Mouse (Mus musculus): ENCODE results near the gene Fam222a. TPM values are rescaled to one million over a fixed set of nuclear protein-coding genes. Genes with fewer than 3 reads are reported as not detected.

Gene Fam222a
- 22.5 and 23.4 TPM in 2 replicates for polyA plus RNA-seq (2012; rRNA removed)

GRCm38 (mm10) chr5:114567565-114568197 is at the start of gene Fam222a:
Gene Fam222a (plus strand): TSS chr5:114568016.
- peak within 1 kb of the TSS; percentile 93 for H3K4me3 ChIP-seq (ENCODE audit: control insufficient read depth, low read depth, low read length)
- no peak; the same call in 1 of the 2 replicates for TF ChIP-seq POLR2A (IDR thresholded peaks at IDR 0.05; ENCODE audit: control insufficient read depth, low read depth, low read length)
- TF ChIP-seq CTCF (IDR thresholded peaks at IDR 0.05; ENCODE audit: control insufficient read depth, insufficient read depth, insufficient replicate concordance, low read depth, low read length): peak; percentile 23; the same call in 1 of the 2 replicates
- H3K36me3 ChIP-seq (ENCODE audit: control insufficient read depth, insufficient read depth, low read length): no peaks in the 10 kb centered on the region
- peak within 1 kb of the TSS; percentile 63 for H3K27ac ChIP-seq (ENCODE audit: control insufficient read depth, insufficient read depth, low read depth, low read length)
- no peaks in the 10 kb centered on the region; the same call in 1 of the 2 replicates for H3K27me3 ChIP-seq (ENCODE audit: control insufficient read depth, insufficient read depth, low read length)
- H3K4me1 ChIP-seq (ENCODE audit: control insufficient read depth, insufficient read depth, low read length): peaks cover 26% of the 10 kb centered on the region

GRCm38 (mm10) chr5:114528355-114528754 is 39.5 kb upstream of the Fam222a start:
- no peaks in the 10 kb centered on the region for H3K27me3 ChIP-seq (ENCODE audit: control insufficient read depth, insufficient read depth, low read length)
- no peak overlapping the region for H3K27ac ChIP-seq (ENCODE audit: control insufficient read depth, insufficient read depth, low read depth, low read length)
- no peak overlapping the region for H3K4me3 ChIP-seq (ENCODE audit: control insufficient read depth, low read depth, low read length)
- TF ChIP-seq POLR2A (IDR thresholded peaks at IDR 0.05; ENCODE audit: control insufficient read depth, low read depth, low read length): no peak
- no peak for TF ChIP-seq CTCF (IDR thresholded peaks at IDR 0.05; ENCODE audit: control insufficient read depth, insufficient read depth, insufficient replicate concordance, low read depth, low read length)
- peaks cover 2% of the 10 kb centered on the region; the same call in 1 of the 2 replicates for H3K4me1 ChIP-seq (ENCODE audit: control insufficient read depth, insufficient read depth, low read length)
- no peaks in the 10 kb centered on the region for H3K36me3 ChIP-seq (ENCODE audit: control insufficient read depth, insufficient read depth, low read length)

- Histone ChIP-seq H3K27ac (ENCODE audit: control insufficient read depth, insufficient read depth, low read depth, low read length) (no peak overlapping the region), H3K4me1 (ENCODE audit: control insufficient read depth, insufficient read depth, low read length) (peaks cover 2% of the 10 kb centered on the region; the same call in 1 of the 2 replicates), H3K36me3 (ENCODE audit: control insufficient read depth, insufficient read depth, low read length) (no peaks in the 10 kb centered on the region), H3K4me3 (ENCODE audit: control insufficient read depth, low read depth, low read length) (no peak overlapping the region), H3K27me3 (ENCODE audit: control insufficient read depth, insufficient read depth, low read length) (no peaks in the 10 kb centered on the region)
- TF ChIP-seq CTCF (IDR thresholded peaks at IDR 0.05; ENCODE audit: control insufficient read depth, insufficient read depth, insufficient replicate concordance, low read depth, low read length): no peak
- no peak for TF ChIP-seq POLR2A (IDR thresholded peaks at IDR 0.05; ENCODE audit: control insufficient read depth, low read depth, low read length)
These were observed 37.5 kb upstream of the Fam222a start for GRCm38 (mm10) chr5:114530337-114530736.

GRCm38 (mm10) chr5:114532055-114532454 is 35.8 kb upstream of the Fam222a start:
- no peak overlapping the region for H3K4me3 ChIP-seq (ENCODE audit: control insufficient read depth, low read depth, low read length)
- no peak overlapping the region for H3K27ac ChIP-seq (ENCODE audit: control insufficient read depth, insufficient read depth, low read depth, low read length)
- H3K4me1 ChIP-seq (ENCODE audit: control insufficient read depth, insufficient read depth, low read length): no peaks in the 10 kb centered on the region
- no peak for TF ChIP-seq POLR2A (IDR thresholded peaks at IDR 0.05; ENCODE audit: control insufficient read depth, low read depth, low read length)
- TF ChIP-seq CTCF (IDR thresholded peaks at IDR 0.05; ENCODE audit: control insufficient read depth, insufficient read depth, insufficient replicate concordance, low read depth, low read length): no peak
- no peaks in the 10 kb centered on the region for H3K36me3 ChIP-seq (ENCODE audit: control insufficient read depth, insufficient read depth, low read length)
- H3K27me3 ChIP-seq (ENCODE audit: control insufficient read depth, insufficient read depth, low read length): no peaks in the 10 kb centered on the region

GRCm38 (mm10) chr5:114537308-114538020 is 30.4 kb upstream of the Fam222a start:
- TF ChIP-seq POLR2A (IDR thresholded peaks at IDR 0.05; ENCODE audit: control insufficient read depth, low read depth, low read length) (no peak), CTCF (IDR thresholded peaks at IDR 0.05; ENCODE audit: control insufficient read depth, insufficient read depth, insufficient replicate concordance, low read depth, low read length) (no peak)
- Histone ChIP-seq H3K27ac (ENCODE audit: control insufficient read depth, insufficient read depth, low read depth, low read length) (no peak overlapping the region), H3K4me1 (ENCODE audit: control insufficient read depth, insufficient read depth, low read length) (no peaks in the 10 kb centered on the region; the same call in 1 of the 2 replicates), H3K36me3 (ENCODE audit: control insufficient read depth, insufficient read depth, low read length) (no peaks in the 10 kb centered on the region), H3K4me3 (ENCODE audit: control insufficient read depth, low read depth, low read length) (no peak overlapping the region), H3K27me3 (ENCODE audit: control insufficient read depth, insufficient read depth, low read length) (no peaks in the 10 kb centered on the region; the same call in 1 of the 2 replicates)

GRCm38 (mm10) chr5:114538021-114538405 is 29.8 kb upstream of the Fam222a start:
- no peaks in the 10 kb centered on the region; the same call in 1 of the 2 replicates for H3K27me3 ChIP-seq (ENCODE audit: control insufficient read depth, insufficient read depth, low read length)
- TF ChIP-seq CTCF (IDR thresholded peaks at IDR 0.05; ENCODE audit: control insufficient read depth, insufficient read depth, insufficient replicate concordance, low read depth, low read length) (no peak), POLR2A (IDR thresholded peaks at IDR 0.05; ENCODE audit: control insufficient read depth, low read depth, low read length) (no peak)
- no peaks in the 10 kb centered on the region; the same call in 1 of the 2 replicates for H3K4me1 ChIP-seq (ENCODE audit: control insufficient read depth, insufficient read depth, low read length)
- no peak overlapping the region for H3K4me3 ChIP-seq (ENCODE audit: control insufficient read depth, low read depth, low read length)
- no peaks in the 10 kb centered on the region for H3K36me3 ChIP-seq (ENCODE audit: control insufficient read depth, insufficient read depth, low read length)
- H3K27ac ChIP-seq (ENCODE audit: control insufficient read depth, insufficient read depth, low read depth, low read length): no peak overlapping the region

- Histone ChIP-seq H3K27ac (ENCODE audit: control insufficient read depth, insufficient read depth, low read depth, low read length) (no peak overlapping the region), H3K27me3 (ENCODE audit: control insufficient read depth, insufficient read depth, low read length) (no peaks in the 10 kb centered on the region; the same call in 1 of the 2 replicates), H3K4me3 (ENCODE audit: control insufficient read depth, low read depth, low read length) (no peak overlapping the region), H3K36me3 (ENCODE audit: control insufficient read depth, insufficient read depth, low read length) (no peaks in the 10 kb centered on the region), H3K4me1 (ENCODE audit: control insufficient read depth, insufficient read depth, low read length) (no peaks in the 10 kb centered on the region; the same call in 1 of the 2 replicates)
- no peak for TF ChIP-seq POLR2A (IDR thresholded peaks at IDR 0.05; ENCODE audit: control insufficient read depth, low read depth, low read length)
These were observed 29.1 kb upstream of the Fam222a start for GRCm38 (mm10) chr5:114538752-114539151.

Measured in testis, adult 2 months (tissue).